ENCODE assay signal across 8 mouse cellular contexts in the genomic region with DNA sequence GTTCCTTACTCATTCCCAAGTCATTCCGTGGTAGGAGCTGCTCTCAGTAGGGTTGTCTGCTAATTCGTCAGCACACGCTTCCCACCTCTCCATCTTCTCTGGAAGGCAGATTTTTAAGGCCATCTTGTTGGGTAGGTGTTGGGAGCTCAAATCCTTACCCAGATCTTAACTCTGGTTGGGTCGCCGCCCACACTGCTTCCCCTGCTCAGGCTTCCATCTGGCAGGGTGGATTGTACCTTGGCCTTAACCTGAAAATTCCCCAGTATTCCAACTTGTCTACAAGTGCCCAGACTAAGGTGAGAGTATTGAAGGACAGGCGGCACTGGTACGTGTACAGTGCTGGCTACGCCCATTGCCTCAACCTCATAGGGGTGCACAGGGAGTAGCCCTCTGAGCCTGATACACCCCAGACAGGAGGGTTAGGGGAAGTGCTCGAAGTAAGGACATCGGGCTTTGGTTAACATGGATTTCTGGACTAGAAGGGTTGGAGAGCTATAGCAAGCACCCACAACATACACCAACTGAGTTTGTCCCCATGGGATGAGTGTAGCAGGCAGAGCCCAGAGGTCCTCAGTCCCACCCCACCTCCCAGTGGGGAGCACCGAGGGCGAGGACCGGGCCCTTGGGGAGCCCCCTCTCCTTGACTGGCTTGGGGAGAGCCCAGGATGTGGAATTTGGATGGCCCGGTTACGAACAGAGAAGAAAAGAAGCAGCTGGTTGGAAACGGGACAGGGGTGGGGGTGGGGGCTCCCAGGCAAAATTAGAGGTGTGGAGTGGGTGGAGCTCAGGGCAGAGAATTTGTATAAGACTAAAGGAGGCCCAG. TPM values are rescaled to one million over a fixed set of nuclear protein-coding genes. Genes with fewer than 3 reads are reported as not detected.
DNase-seq lines count a peak whose midpoint lies in the region; ATAC-seq and TF ChIP-seq lines count a peak whose summit lies in the region.

No protein-coding gene starts in this region.

- H3K4me3 ChIP-seq in midbrain, embryonic 10.5 days = peak overlapping the region; percentile 75
- H3K4me3 ChIP-seq in midbrain, embryonic 11.5 days (ENCODE audit: low read depth, low read length) = no peak overlapping the region
- no peak overlapping the region for H3K4me3 ChIP-seq in hindbrain, embryonic 15.5 days
- H3K4me3 ChIP-seq in olfactory bulb, adult 2 months (ENCODE audit: insufficient read depth, low read depth, low read length) = no peak overlapping the region

- WGBS in midbrain, embryonic 10.5 days = 69% methylated on average over 16 of the region's 16 CpGs
- WGBS in midbrain, embryonic 11.5 days = 67% methylated on average over 16 of the region's 16 CpGs
- 71% methylated on average over 16 of the region's 16 CpGs for WGBS in hindbrain, embryonic 15.5 days
- 73% methylated on average over 16 of the region's 16 CpGs for WGBS in olfactory bulb, adult 2 months

- no peak overlapping the region for H3K27ac ChIP-seq in midbrain, embryonic 10.5 days (replicated peaks)
- no peak overlapping the region for H3K27ac ChIP-seq in midbrain, embryonic 11.5 days (ENCODE audit: low read depth, low read length)
- H3K27ac ChIP-seq in hindbrain, embryonic 15.5 days (replicated peaks) = no peak overlapping the region
- H3K27ac ChIP-seq in olfactory bulb, adult 2 months (ENCODE audit: insufficient read depth, low read depth, low read length) = 0 out of 2 replicates have a peak overlapping the region, but pooled peaks have one; percentile 56

- peaks cover 76% of the 10 kb centered on the region for H3K4me1 ChIP-seq in midbrain, embryonic 10.5 days
- H3K4me1 ChIP-seq in midbrain, embryonic 11.5 days (ENCODE audit: control insufficient read depth, insufficient read depth, low read length) = peaks cover 23% of the 10 kb centered on the region
- peaks cover 67% of the 10 kb centered on the region for H3K4me1 ChIP-seq in hindbrain, embryonic 15.5 days (replicated peaks)
- H3K4me1 ChIP-seq in olfactory bulb, adult 2 months (ENCODE audit: control insufficient read depth, insufficient read depth, low read length) = peaks cover 53% of the 10 kb centered on the region

- H3K4me2 ChIP-seq in midbrain, embryonic 11.5 days = no peak overlapping the region; the same call in 1 of the 2 replicates
- H3K4me2 ChIP-seq in hindbrain, embryonic 15.5 days = peak overlapping the region; percentile 73; the same call in 1 of the 2 replicates

- no peaks in the 10 kb centered on the region for H3K9me3 ChIP-seq in midbrain, embryonic 10.5 days (replicated peaks)
- H3K9me3 ChIP-seq in midbrain, embryonic 11.5 days (ENCODE audit: control insufficient read depth, low read length) = no peaks in the 10 kb centered on the region
- no peaks in the 10 kb centered on the region for H3K9me3 ChIP-seq in hindbrain, embryonic 15.5 days

- no peak for ATAC-seq in cerebellum, adult (ENCODE audit: insufficient number of reproducible peaks, low FRiP score, low TSS enrichment)
- no peak for ATAC-seq in midbrain, embryonic 11.5 days (ENCODE audit: low FRiP score)
- no peak for ATAC-seq in hindbrain, embryonic 15.5 days (ENCODE audit: low FRiP score, low read depth)
- no peak for ATAC-seq in megakaryocyte progenitor cell, adult 5-6 weeks (replicated peaks; ENCODE audit: poor library complexity)

- peak; percentile 67 for DNase-seq in cerebellum, adult 11-12 months
- DNase-seq in midbrain, embryonic 10.5 days (ENCODE audit: low spot score) = no peak
- no peak for DNase-seq in midbrain, embryonic 11.5 days (ENCODE audit: low spot score, missing footprints)
- no peak for DNase-seq in layer of hippocampus, postnatal 14 days (ENCODE audit: low spot score in 2 of 2)

- TF ChIP-seq POLR2A in olfactory bulb, adult 2 months (IDR thresholded peaks at IDR 0.05; ENCODE audit: insufficient read depth, low read depth, low read length) = no peak

- TF ChIP-seq CTCF in olfactory bulb, adult 2 months (IDR thresholded peaks at IDR 0.05; ENCODE audit: insufficient read depth, low read depth, low read length) = no peak

- peaks cover 22% of the 10 kb centered on the region for H3K36me3 ChIP-seq in midbrain, embryonic 10.5 days
- H3K36me3 ChIP-seq in midbrain, embryonic 11.5 days (ENCODE audit: control insufficient read depth, insufficient read depth, low read length) = no peaks in the 10 kb centered on the region
- H3K36me3 ChIP-seq in hindbrain, embryonic 15.5 days = 0 out of 2 replicates have a peak, but pooled peaks cover 4% of the 10 kb centered on the region

- peaks cover 60% of the 10 kb centered on the region for H3K27me3 ChIP-seq in midbrain, embryonic 10.5 days (ENCODE audit: low read depth, poor library complexity, severe bottlenecking)
- H3K27me3 ChIP-seq in midbrain, embryonic 11.5 days (ENCODE audit: control insufficient read depth, insufficient read depth, low read length) = peaks cover 55% of the 10 kb centered on the region
- H3K27me3 ChIP-seq in hindbrain, embryonic 15.5 days = peaks cover 51% of the 10 kb centered on the region

- H3K9ac ChIP-seq in midbrain, embryonic 11.5 days (ENCODE audit: low read length) = no peak overlapping the region
- no peak overlapping the region for H3K9ac ChIP-seq in hindbrain, embryonic 15.5 days

RNA-seq across cellular contexts. Expression of a gene that starts 1.2 kb away (rescaled TPM):
- polyA plus RNA-seq in midbrain, embryonic 10.5 days (2016; fragmentation: Nextera tagmentation; extraction: Ambion mirVana) = 159 and 187 TPM in 2 replicates
- 158 and 159 TPM in 2 replicates for polyA plus RNA-seq in midbrain, embryonic 11.5 days (2014; fragmentation: Nextera tagmentation; extraction: Ambion mirVana)
- polyA plus RNA-seq in hindbrain, embryonic 15.5 days (2015; fragmentation: Nextera tagmentation; extraction: Ambion mirVana) = 159 and 169 TPM in 2 replicates
- not detected in 2 replicates for polyA plus RNA-seq in olfactory bulb, adult 2 months (2012; ENCODE audit: insufficient read depth, insufficient read length, low replicate concordance, missing spikeins)
- 10 to 100 TPM; 81.2 to 83.8 TPM for total RNA-seq in layer of hippocampus, postnatal 14 days (2021)
- 48.1 and 56.5 TPM in 2 replicates for total RNA-seq in megakaryocyte progenitor cell, adult 5-6 weeks (2015)
- 29.6 and 35.4 TPM in 2 replicates for total RNA-seq in megakaryocyte progenitor cell, adult 5-6 weeks (2017)

RNA-seq across cellular contexts. Expression of a gene that starts 1.6 kb away (rescaled TPM):
- polyA plus RNA-seq in midbrain, embryonic 10.5 days (2016; fragmentation: Nextera tagmentation; extraction: Ambion mirVana) = 6.7 and 7.8 TPM in 2 replicates
- 1.4 and 2.2 TPM in 2 replicates for polyA plus RNA-seq in midbrain, embryonic 11.5 days (2014; fragmentation: Nextera tagmentation; extraction: Ambion mirVana)
- 1.6 and 2.1 TPM in 2 replicates for polyA plus RNA-seq in hindbrain, embryonic 15.5 days (2015; fragmentation: Nextera tagmentation; extraction: Ambion mirVana)
- not detected in 2 replicates for polyA plus RNA-seq in olfactory bulb, adult 2 months (2012; ENCODE audit: insufficient read depth, insufficient read length, low replicate concordance, missing spikeins)
- 1 to 10 TPM; 1.7 to 2.6 TPM for total RNA-seq in layer of hippocampus, postnatal 14 days (2021)
- 0.42 and 0.86 TPM in 2 replicates for total RNA-seq in megakaryocyte progenitor cell, adult 5-6 weeks (2015)
- total RNA-seq in megakaryocyte progenitor cell, adult 5-6 weeks (2017) = 0.12 and 9.3 TPM in 2 replicates

RNA-seq across cellular contexts. Expression of a gene that starts 5.3 kb away (rescaled TPM):
- 0.05 and 0.27 TPM in 2 replicates for polyA plus RNA-seq in midbrain, embryonic 10.5 days (2016; fragmentation: Nextera tagmentation; extraction: Ambion mirVana)
- polyA plus RNA-seq in midbrain, embryonic 11.5 days (2014; fragmentation: Nextera tagmentation; extraction: Ambion mirVana) = 0.07 and 0.10 TPM in 2 replicates
- 14.5 and 16.5 TPM in 2 replicates for polyA plus RNA-seq in hindbrain, embryonic 15.5 days (2015; fragmentation: Nextera tagmentation; extraction: Ambion mirVana)
- polyA plus RNA-seq in olfactory bulb, adult 2 months (2012; ENCODE audit: insufficient read depth, insufficient read length, low replicate concordance, missing spikeins) = not detected in 2 replicates
- 100 to 1,000 TPM in 1 of 2 experiments, 10 to 100 TPM in 1; 99.8 to 103 TPM for total RNA-seq in layer of hippocampus, postnatal 14 days (2021)
- not detected in 2 replicates for total RNA-seq in megakaryocyte progenitor cell, adult 5-6 weeks (2015)
- 0.10 TPM in 1 of 2 replicates, not detected in the other for total RNA-seq in megakaryocyte progenitor cell, adult 5-6 weeks (2017)

RNA-seq across cellular contexts. Expression of a gene that starts 18.6 kb away (rescaled TPM):
- polyA plus RNA-seq in midbrain, embryonic 10.5 days (2016; fragmentation: Nextera tagmentation; extraction: Ambion mirVana) = 344 and 364 TPM in 2 replicates
- polyA plus RNA-seq in midbrain, embryonic 11.5 days (2014; fragmentation: Nextera tagmentation; extraction: Ambion mirVana) = 385 TPM in 2 replicates
- 375 and 378 TPM in 2 replicates for polyA plus RNA-seq in hindbrain, embryonic 15.5 days (2015; fragmentation: Nextera tagmentation; extraction: Ambion mirVana)
- not detected in 2 replicates for polyA plus RNA-seq in olfactory bulb, adult 2 months (2012; ENCODE audit: insufficient read depth, insufficient read length, low replicate concordance, missing spikeins)
- 100 to 1,000 TPM; 214 to 226 TPM for total RNA-seq in layer of hippocampus, postnatal 14 days (2021)
- total RNA-seq in megakaryocyte progenitor cell, adult 5-6 weeks (2015) = 141 and 144 TPM in 2 replicates
- 95.5 and 128 TPM in 2 replicates for total RNA-seq in megakaryocyte progenitor cell, adult 5-6 weeks (2017)

RNA-seq across cellular contexts. Expression of a gene that starts 29.5 kb away (rescaled TPM):
- polyA plus RNA-seq in midbrain, embryonic 10.5 days (2016; fragmentation: Nextera tagmentation; extraction: Ambion mirVana) = 38.9 and 41.4 TPM in 2 replicates
- polyA plus RNA-seq in midbrain, embryonic 11.5 days (2014; fragmentation: Nextera tagmentation; extraction: Ambion mirVana) = 29.0 and 31.6 TPM in 2 replicates
- polyA plus RNA-seq in hindbrain, embryonic 15.5 days (2015; fragmentation: Nextera tagmentation; extraction: Ambion mirVana) = 16.5 and 19.4 TPM in 2 replicates
- not detected in 2 replicates for polyA plus RNA-seq in olfactory bulb, adult 2 months (2012; ENCODE audit: insufficient read depth, insufficient read length, low replicate concordance, missing spikeins)
- total RNA-seq in layer of hippocampus, postnatal 14 days (2021) = 10 to 100 TPM in 1 of 2 experiments, 1 to 10 TPM in 1; 9.8 to 11.1 TPM
- total RNA-seq in megakaryocyte progenitor cell, adult 5-6 weeks (2015) = 9.7 and 10.8 TPM in 2 replicates
- 13.7 and 14.2 TPM in 2 replicates for total RNA-seq in megakaryocyte progenitor cell, adult 5-6 weeks (2017)

Comparison
In these comparisons a context has a peak if more than half of its experiments do, and no peak if none do; other contexts are left out.
1. RNA of a gene that starts 1.2 kb away (polyA plus RNA-seq): 159 to 187 TPM in midbrain, embryonic 10.5 days, 158 to 159 TPM in midbrain, embryonic 11.5 days and 159 to 169 TPM in hindbrain, embryonic 15.5 days; not detected in olfactory bulb, adult 2 months; every median in the first group is over 100 times any median in the second.